Mouse (Mus musculus) erythroid progenitor cell, adult 5-6 weeks (primary cell): ENCODE results near the gene Trim40. TPM values are rescaled to one million over a fixed set of nuclear protein-coding genes. Genes with fewer than 3 reads are reported as not detected.
A peak's percentile ranks its signal among the peaks of the same experiment; 100 is the strongest.
"Not testable (repeated sequence)": the region's sequence is repeated elsewhere in the genome, so short reads cannot be mapped to it uniquely, and the experiment has no call there.

Experiments used
- ATAC-seq: replicated peaks from 2 replicates; pipeline ENCODE4 v1.8.0; 2016; ENCODE audit warnings: moderate number of reproducible peaks, mild to moderate bottlenecking, moderate TSS enrichment, inconsistent platforms; ENCODE audit not compliant: poor library complexity, low FRiP score, severe bottlenecking
- total RNA-seq, 2 experiments: library from RNA; stranded (forward) in 1 of 2; stranded (reverse) in 1 of 2; fragments of 150-400 nt in 1 of 2; fragments of 186-747, 209-891 nt in 1 of 2; gene quantifications; 2 replicates each; pipeline versions ENCODE4 v1.2.3 to v1.2.4; 2015 to 2017; ENCODE audit warnings: low replicate concordance in 2 of 2

The Trim40 gene
- total RNA-seq, 2 experiments from 2014 or later, result not detected

DNA sequence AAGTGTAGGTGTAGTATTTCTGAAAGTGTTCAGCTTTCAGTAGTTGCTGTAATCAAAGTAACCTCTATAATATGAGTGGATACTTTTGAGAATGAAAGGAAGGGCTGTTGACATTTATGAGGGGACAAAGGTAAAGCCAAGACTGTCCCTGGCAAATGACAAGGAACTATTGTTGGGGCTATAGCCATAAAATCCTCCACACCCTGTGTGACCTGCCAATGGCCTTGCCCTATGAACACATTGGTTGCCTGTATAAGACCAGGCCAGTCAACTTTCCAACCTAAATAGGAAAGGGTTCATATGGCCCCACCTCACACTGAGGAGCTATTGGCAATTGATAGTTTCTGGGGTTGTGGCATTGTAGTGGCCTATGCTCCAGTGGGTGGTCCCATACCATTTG is 7.1 kb upstream of the Trim40 start:
- ATAC-seq, result no peak

DNA sequence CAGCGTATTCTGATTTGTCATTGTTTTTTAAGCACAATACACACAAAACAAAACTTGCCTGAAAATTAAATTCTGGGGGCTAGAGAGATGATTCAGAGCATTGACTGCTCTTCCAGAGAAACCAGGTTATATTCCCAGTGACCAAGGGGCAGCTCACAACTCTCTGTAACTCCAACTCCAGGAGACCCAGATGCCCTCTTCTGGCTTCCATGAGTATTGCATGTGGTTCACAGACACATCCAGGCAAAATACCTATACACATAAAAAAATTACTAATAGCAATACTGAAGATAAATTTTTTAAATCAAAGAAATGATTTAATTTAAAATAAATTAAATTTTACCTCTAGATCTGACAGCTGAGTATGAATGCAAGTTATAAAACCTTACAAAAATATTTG is 6.7 kb upstream of the Trim40 start:
- ATAC-seq, result 0 out of 2 replicates have a peak, but pooled peaks have one; percentile 66

DNA sequence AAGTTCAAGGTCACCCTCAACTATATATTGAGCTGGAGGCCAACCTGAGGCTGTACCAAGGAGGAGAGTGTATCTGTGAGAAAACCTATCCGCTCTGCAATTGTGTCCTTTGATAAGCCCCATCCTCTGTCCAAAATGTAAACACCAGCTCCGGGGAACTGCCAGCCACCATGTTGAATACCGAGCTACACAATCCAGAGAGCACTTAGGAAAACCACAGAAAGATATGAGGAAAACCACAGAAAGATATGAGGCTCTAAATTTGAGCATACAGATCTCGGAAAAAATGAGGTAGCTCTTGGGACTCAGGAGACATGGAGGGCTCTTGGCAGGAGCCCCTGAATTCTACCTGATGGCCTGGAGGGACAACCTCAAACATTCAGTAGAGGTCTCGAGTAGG is 3.5 kb upstream of the Trim40 start:
- no peak for ATAC-seq

DNA sequence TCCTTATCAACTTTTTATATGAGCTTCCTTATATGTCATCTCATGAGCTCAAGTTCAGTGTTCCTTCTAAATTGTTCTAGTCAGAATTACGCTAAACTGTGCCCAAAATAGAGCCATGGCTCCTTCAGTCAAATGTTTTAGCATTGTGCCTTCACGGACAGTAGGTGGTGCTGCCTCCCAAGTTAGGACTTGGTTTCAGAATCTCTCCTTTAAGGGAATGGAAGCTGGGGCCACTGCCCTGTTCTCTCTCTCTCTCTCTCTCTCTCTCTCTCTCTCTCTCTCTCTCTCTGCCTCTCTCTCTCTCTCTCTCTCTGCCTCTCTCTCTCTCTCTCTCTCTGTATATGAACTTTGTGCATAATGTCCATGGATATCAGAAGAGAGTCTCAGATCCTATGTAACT is 2.4 kb upstream of the Trim40 start:
- peak; percentile 88 for ATAC-seq

DNA sequence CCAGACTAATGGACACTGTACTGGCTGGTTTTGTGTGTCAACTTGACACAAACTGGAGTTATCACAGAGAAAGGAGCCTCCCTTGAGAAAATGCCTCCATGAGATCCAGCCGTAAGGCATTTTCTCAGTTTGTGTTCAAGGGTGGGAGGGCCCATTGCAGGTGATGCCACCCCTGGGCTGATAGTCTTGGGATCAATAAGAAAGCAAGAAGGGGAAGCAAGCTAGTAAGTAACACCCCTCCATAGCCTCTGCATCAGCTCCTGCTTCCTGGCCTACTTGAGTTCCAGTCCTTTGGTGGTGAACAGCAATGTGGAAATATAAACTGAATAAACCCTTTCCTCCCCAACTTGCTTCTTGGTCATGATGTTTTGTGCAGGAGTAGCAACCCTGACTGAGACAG is 1.6 kb upstream of the Trim40 start:
- not testable (repeated sequence) for ATAC-seq

DNA sequence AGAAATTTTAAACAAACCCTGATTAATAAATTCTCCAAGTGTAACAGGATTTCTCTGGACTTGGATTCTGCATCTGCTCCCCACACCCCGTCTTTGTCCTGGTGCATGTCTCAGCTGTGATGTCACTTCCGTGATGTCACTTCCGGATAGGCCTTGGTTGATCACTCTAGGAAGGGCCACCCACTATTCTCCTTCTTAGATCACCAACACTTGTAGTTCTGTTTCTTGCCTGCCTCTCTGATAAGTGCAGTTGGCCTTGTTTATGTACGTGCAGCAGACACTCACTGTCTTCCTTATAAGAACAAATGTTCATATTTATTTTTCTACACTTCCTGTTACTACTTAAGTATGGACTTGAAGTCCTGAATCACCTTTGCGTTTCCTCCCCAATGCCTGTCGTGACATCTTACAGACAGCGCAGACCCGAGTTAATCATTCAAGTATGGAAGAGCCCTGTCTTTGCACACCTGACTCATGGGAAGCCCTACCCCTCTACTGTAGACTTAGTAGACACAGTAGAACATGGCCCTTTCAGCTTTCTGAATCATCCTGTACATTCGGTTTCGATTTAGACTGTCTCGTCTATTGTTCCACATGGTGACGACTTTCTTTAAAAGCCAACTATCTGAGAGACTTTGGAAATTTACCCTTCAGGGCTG is 4.7 kb downstream of the Trim40 start:
- no peak for ATAC-seq

DNA sequence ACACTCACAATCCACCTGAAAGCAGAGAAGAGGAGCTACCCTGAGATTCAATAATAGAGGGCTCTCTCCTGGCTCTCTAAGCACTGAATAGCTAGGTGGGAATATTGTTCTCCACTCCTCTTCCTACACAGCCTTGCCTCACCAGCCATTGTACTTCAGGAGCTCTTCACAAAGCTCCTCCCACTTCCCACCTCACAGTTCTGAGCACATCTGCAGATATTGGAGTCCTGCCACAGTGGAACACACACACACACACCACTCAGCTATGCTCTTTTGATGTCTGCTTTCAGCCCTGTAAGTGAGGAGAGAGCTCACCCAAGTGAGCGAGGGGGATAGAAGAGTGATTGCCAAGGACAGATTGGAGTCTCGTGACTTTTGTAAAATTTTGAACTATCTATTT is 6.6 kb downstream of the Trim40 start:
- no peak for ATAC-seq

DNA sequence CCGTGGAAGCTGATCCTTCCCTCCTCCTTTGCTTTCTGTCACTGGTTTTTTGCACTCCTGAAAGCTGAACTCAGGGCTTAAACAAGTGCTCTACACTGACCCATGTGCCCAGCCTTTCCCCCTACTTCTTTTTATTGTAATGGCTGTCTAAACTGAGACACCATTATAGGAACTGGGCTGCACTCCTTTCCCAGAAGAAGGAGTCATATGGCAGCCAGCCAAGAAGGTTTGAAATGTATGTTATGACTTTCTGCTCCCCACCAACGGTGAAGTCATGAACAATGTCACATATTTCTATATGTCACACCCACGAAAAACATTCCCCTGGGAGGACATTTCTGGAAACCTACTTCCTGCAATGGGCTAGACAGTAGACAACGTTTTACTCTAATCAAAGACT is 15.3 kb downstream of the Trim40 start:
- no peak for ATAC-seq

DNA sequence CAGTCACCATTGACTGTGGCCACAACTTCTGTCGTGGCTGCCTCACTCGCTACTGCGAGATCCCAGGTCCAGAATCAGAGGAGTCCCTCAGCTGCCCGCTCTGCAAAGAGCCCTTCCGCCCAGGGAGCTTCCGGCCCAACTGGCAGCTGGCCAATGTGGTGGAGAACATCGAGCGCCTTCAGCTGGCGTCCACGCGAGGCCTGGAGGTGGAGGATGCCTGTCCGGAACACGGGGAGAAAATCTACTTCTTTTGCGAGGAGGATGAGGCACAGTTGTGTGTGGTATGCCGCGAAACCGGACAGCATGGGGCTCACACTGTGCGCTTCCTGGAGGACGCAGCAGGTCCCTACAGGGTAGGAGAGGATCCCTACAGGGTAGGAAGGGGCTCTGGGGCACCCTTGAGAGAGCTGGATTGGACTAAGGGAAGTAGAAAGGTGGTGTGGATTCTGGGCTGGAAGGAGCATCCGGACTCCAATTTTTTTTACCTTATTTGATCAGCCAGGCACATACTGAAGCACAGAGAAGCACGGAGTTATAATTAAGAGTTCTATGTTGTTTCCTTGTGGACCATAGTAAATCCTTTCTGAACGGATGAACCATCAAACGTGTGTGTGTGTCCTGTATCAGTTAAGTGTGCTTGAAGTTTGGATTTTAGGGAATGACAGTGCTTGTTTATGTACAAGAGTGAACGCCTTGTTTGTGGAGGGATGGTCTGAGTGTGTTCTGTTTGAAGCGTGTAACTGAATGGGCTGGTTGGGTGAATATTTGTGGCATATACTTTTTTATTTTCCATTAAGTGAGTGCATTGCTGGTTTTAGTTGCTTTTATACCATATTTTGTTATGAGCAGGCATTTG is 19.7 kb downstream of the Trim40 start:
- peak; percentile 66 for ATAC-seq

DNA sequence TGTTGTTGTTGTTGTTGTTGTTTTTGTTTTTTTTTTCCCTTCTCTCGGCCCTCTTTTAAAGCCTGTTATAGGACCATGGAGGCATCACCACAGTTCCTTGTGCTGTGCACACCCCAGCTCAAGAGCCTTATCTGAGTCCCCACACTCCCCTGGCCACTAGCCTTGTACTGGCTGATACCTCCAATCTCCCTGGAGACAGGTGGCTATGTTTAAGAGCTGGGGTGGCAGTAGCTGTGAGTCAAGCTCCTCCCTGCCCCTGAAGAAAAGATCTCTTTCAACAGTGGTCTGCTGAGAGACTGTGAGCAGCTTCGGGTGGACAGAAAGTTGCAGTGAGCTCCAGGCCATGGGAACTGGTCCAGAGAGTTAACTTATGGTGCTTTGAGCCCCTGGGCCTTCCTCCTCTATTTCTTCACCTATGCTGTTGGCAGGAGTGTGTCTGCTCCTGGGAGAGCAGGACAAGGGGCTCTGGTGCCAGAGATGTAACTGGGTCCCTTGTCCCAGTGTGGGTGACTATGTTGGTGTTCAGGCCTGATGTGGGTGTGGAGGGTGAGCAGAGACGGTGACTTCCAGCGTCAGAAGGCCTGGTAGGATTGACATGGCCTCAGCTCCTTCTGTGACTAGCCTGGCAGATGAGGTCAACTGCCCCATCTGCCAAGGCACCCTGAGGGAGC is 20.5 kb downstream of the Trim40 start, which contains the start of gene Trim10:
Trim10 (plus strand) TSS at position 291 of the 671 bp plus-strand sequence.
- ATAC-seq, result peak; percentile 86

DNA sequence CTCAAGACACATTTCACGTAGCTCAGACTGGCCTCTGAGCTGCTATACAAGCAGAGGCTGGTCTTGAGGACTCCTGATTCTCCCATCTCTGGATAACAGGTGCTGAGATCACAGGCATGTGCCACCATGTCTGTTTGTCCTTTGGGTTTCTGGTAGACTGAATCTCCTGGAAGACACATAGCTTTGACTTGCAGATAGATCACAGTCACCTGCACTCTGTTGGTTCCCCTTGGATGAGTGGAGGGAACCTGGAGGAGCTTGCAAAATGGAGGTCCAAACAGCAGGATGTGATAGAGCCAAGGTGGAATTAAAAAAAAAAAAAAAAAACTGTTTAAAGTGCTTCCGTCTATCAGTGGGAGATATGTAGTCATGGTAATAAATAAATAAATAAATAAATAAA is 21.1 kb downstream of the Trim40 start:
- no peak for ATAC-seq

DNA sequence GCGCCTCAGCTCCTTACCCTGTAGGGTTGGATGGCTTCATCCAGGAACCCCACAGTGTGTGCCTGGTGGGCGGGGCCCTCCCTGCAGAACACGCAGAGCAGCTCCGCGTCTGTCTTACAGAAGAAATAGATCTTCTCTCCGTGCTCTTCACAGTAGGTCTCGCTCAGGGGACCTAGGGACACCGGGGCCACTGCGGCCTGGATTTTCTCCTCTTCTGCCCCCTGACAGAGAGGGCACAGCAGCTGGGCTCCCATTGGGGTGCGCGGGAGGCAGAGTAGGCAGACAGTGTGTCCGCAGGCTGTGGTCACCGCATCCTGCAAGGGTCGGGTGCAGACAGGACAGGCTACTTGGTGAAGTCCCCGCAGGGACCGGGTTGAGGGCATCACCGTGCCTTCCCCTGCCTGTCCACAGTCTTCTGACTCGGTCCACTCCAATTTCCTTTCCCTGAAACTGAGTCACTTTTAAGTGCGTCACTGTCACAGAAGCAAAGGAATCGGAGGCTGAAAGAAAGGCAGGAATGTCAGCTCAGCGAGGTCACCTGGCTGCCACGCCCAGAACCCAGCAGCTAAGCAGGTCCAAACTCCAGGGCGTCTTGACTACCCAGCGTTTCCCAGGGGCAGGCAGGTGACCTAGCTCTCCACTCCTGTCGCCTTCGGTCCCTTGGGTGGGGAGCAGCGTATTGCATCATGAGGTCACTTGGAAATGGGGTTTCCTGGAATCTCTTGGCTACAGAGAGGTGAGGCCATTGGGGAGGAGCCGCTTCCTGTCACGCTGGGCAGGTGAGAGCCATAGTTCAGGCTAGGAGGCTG is 23.0 kb downstream of the Trim40 start, which contains the start of gene Trim15:
Trim15 (minus strand) TSS at position 492 of the 809 bp plus-strand sequence.
- peak; percentile 28 for ATAC-seq

DNA sequence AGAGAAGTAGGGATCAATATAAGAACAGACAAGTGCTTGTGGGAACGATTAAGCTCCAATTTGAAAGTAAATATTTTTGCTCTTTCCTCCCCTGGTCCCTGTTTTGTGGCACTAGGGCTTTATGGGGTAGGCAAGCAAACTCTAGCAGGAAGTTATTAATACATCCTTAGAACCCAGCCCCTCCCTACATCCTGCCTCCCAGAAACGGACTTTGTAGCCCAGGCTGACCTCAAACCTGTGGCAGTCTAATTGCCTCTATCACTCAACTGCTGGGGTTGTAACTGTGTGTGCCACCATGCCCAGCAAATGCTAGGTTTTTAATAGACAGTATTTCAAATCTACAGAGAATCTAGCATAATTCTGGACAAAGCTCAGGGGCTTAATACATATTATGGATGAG is 28.2 kb downstream of the Trim40 start:
- ATAC-seq, result no peak

DNA sequence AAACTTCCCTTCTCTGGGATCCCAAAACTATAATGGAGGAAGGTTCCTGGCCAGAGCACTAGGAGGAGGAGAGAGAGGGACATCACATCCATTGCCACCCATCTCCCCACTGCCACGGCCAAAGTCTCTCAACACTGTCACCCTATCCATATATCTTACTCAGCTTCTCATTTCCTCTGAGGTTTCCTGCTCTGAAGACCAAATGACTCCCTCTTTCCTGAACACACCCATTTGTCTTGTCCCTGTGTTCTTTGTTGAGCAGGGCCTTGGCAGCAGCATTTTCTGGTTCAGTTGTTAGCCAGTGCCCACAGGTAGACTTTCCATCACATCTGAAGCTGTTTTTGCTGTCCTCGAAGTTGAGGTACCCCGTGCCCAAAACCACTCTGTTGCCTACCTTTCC is 31.7 kb downstream of the Trim40 start:
- ATAC-seq, result no peak

DNA sequence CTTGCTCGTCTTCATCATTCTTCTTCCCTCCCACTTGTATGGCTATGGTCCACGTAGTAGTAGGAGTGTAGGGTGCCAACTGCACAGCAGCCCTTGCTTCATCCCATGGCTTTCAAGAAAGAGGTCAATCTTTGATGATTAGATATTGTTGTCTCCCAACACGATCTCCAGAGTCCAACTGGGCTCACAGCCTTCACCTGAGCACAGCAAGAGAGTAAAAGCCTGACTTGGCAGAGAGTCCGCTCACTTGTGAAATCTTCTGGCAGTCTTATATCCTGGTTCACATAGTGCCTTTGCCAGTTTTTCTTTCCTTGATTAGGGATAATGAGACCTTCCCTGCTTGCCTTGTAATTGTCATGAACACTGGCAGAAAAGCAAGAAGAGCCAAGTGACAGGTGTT is 33.7 kb downstream of the Trim40 start:
- ATAC-seq, result no peak

DNA sequence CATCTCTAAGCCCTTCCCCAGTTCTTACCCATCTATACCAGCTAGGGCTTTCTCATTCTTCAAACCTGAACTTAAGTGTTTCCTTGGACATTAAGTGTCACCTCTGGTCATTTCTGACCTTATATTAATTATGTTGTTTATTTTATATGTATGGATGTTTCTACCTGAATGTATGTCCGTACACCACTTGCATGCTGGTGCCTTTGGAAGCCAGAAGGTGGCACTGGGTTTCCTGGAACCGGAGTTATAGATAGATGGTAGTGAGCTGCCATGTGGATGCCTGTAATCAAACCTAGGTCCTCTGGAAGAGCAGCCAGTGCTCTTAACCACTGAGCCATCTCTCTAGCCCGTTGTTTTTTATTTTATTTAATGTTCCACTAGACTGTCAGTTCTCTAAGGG is 34.4 kb downstream of the Trim40 start:
- ATAC-seq, result peak; percentile 56; the same call in 1 of the 2 replicates

DNA sequence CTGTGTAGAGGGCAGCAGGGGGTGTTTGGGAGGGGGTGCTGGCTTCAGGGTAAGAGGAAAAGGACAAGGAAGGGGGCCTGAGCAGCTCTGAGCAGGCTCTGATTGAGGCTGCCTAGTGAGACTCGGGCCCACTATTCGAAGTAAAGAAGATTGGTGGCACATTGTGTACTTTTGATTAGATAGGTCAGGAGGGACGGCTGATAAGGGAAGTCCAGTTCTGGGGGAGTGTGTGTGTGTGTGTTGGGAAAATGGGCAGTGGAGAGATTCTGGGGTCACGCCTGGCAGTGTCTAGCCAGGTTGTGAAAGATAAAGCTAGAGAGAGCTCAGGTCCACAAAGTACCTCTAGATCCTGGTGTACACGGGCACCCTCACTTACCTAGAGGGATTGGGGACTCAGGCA is 38.3 kb downstream of the Trim40 start:
- no peak for ATAC-seq

DNA sequence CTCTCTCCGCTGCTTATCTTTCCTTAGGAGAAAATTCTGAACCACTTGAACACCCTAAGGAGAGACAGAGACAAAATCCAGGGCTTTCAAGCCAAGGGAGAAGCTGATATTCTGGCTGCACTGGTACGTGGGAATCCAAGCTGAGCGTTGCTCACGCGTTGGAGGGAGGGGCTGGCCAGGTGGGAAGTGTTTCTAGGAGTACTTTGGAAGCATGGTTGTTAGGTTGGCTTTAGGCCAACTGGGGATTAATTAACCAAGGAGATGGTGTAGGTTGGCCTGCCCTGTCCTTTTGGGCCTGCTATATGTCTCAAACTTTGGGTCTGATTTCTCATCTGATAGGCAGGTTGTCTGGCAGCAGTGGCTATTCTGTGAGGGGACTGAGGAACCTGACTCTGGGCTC is 38.7 kb downstream of the Trim40 start:
- ATAC-seq, result no peak

DNA sequence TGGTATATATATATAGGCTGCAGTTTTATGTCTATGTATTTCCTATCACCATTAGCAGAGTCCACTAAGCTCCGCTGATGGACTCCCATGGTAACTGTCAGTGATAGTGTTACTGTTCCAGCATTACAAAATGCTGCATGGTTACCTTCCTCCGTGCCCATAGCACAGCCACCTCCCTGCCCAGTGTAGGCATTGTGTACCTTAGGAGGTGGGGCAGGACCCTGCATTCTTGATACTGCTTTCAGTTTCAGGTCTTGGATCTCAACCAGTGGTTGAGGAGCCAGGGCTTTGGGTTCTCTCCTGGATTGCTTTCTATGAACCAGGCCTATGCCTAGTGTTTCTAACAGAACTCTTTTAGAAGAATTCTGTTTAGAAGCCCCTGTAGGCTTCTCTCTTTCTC is 39.9 kb downstream of the Trim40 start:
- ATAC-seq, result no peak

DNA sequence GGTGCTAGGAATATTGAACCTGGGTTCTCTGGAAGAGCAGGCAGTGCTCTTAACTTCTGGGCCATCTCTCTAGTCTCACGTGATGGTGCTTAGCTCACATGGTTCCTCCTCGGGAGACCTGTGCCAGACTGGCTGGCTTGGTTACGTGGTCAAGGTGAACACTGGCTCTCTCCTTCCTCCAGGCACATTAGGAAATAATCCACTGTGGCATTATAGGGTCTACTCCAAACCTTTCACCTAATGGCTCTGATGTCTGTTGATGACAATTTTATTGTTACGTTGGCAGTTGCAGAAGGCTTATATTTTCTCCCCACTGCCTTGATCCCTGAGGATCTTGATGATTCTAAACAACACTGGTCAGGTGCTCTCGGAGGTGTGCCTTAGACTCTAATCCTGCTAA is 41.0 kb downstream of the Trim40 start:
- ATAC-seq, result no peak
